Mouse (Mus musculus): ENCODE data around the gene Trip11.

GRCm38 (mm10) chr12:101816810-101817209, 96.3 kb downstream of the Trip11 start:
- TF ChIP-seq CTCF (IDR thresholded peaks at IDR 0.05) (peak; percentile 38), POLR2A (IDR thresholded peaks at IDR 0.05; ENCODE audit: insufficient read depth, low read depth, low read length) (no peak), EP300 (IDR thresholded peaks at IDR 0.05; ENCODE audit: insufficient read depth, low read depth, low read length) (no peak)

Measured in heart, adult 2 months (tissue).